Mouse (Mus musculus) stomach, postnatal 0 days (tissue): ENCODE measurements around the gene Rcsd1. TPM values are rescaled to one million over a fixed set of nuclear protein-coding genes. Genes with fewer than 3 reads are reported as not detected.
A peak's percentile ranks its signal among the peaks of the same experiment; 100 is the strongest.

ENCODE experiments used
- ATAC-seq: fragments of 200-750 bp; cut with Nextera tagmentation; 2 replicates; pipeline ENCODE4 v1.8.0; 2017; ENCODE audit not compliant: low FRiP score, low TSS enrichment
- DNase-seq: peaks from one replicate; pipeline ENCODE4 v3.0.0-alpha.2; 2016; ENCODE audit warnings: low spot score
- H3K27ac ChIP-seq: fragments of 300-500 bp; sonication (generic); replicated peaks from 2 replicates; pipeline ENCODE4 v1.5.1; 2014; ENCODE audit warnings: mild to moderate bottlenecking, control low read depth
- H3K27me3 ChIP-seq: fragments of 300-500 bp; sonication (generic); 2 replicates; pipeline ENCODE4 v1.6.1; 2014; ENCODE audit warnings: low read length; ENCODE audit not compliant: control insufficient read depth, insufficient read depth
- H3K36me3 ChIP-seq: fragments of 300-500 bp; sonication (generic); 2 replicates; pipeline ENCODE4 v1.6.1; 2014; ENCODE audit warnings: low read length, mixed read lengths; ENCODE audit not compliant: control insufficient read depth, insufficient read depth
- H3K4me1 ChIP-seq: fragments of 300-500 bp; sonication (generic); replicated peaks from 2 replicates; pipeline ENCODE4 v1.6.1; 2014; ENCODE audit warnings: antibody characterized with exemption; ENCODE audit not compliant: control insufficient read depth, insufficient read depth
- H3K4me2 ChIP-seq: fragments of 300-500 bp; sonication (generic); replicated peaks from 2 replicates; pipeline ENCODE4 v1.6.1; 2014; ENCODE audit warnings: low read depth, mild to moderate bottlenecking, control low read depth, moderate library complexity
- H3K4me3 ChIP-seq: fragments of 300-500 bp; sonication (generic); 2 replicates; pipeline ENCODE4 v1.5.1; 2014; ENCODE audit warnings: low read depth, low read length, control low read depth
- H3K9ac ChIP-seq: fragments of 300-500 bp; sonication (generic); 2 replicates; pipeline ENCODE4 v1.6.1; 2014; ENCODE audit warnings: mild to moderate bottlenecking, low read length, control low read depth, mixed read lengths
- H3K9me3 ChIP-seq: fragments of 300-500 bp; sonication (generic); 2 replicates; pipeline ENCODE4 v1.6.1; 2016; ENCODE audit warnings: low read length; ENCODE audit not compliant: control insufficient read depth
- CTCF ChIP-seq: IDR thresholded peaks from 2 replicates; pipeline ENCODE4 v1.5.1; 2016; ENCODE audit warnings: antibody characterized with exemption, low read depth, mild to moderate bottlenecking, moderate library complexity
- EP300 ChIP-seq: optimal IDR thresholded peaks from 2 replicates; pipeline ENCODE3; 2016; ENCODE audit warnings: antibody characterized with exemption
- WGBS: fragments of 180-500 bp; shearing (Covaris S2); extraction: QIAGEN DNeasy Blood & Tissue Kit; methylation state at CpG from one replicate; pipeline ENCODE4 v1.1.7; 2014; 5-methylcytosine and 5-hydroxymethylcytosine counted together
- polyA plus RNA-seq: library from polyadenylated mRNA; unstranded; fragments of >200 nt; fragmentation: Nextera tagmentation; extraction: Ambion mirVana; gene quantifications from 2 replicates; pipeline ENCODE4 v1.2.1, GENCODE M21; 2015

Rcsd1 gene
- polyA plus RNA-seq, 1 experiment from 2014 or later = 16.1 TPM

- Histone ChIP-seq H3K4me3 (no peak overlapping the region), H3K36me3 (no peaks in the 10 kb centered on the region), H3K27ac (no peak overlapping the region), H3K4me2 (no peak overlapping the region), H3K4me1 (no peaks in the 10 kb centered on the region), H3K9ac (no peak overlapping the region), H3K27me3 (no peaks in the 10 kb centered on the region), H3K9me3 (no peaks in the 10 kb centered on the region)
- DNase-seq (no peak), ATAC-seq (no peak)
- TF ChIP-seq EP300 = no peak
- TF ChIP-seq CTCF = no peak
- 52% methylated on average over 13 of the region's 13 CpGs for WGBS
Measured at GRCm38 (mm10) chr1:165667380-165667779, 42.2 kb downstream of the Rcsd1 start.

- Histone ChIP-seq H3K27ac (no peak overlapping the region), H3K9ac (no peak overlapping the region), H3K9me3 (no peaks in the 10 kb centered on the region), H3K27me3 (no peaks in the 10 kb centered on the region), H3K4me2 (no peak overlapping the region), H3K36me3 (no peaks in the 10 kb centered on the region), H3K4me1 (no peaks in the 10 kb centered on the region), H3K4me3 (no peak overlapping the region)
- no peak for DNase-seq
- no peak for ATAC-seq
- no peak for TF ChIP-seq CTCF
- no peak for TF ChIP-seq EP300
- 86% methylated on average over 6 of the region's 6 CpGs for WGBS
Measured at GRCm38 (mm10) chr1:165666944-165667343, 42.6 kb downstream of the Rcsd1 start.

GRCm38 (mm10) chr1:165665758-165666157, 43.8 kb downstream of the Rcsd1 start:
- H3K4me2 ChIP-seq = no peak overlapping the region
- H3K4me3 ChIP-seq = no peak overlapping the region
- H3K36me3 ChIP-seq = no peaks in the 10 kb centered on the region
- no peaks in the 10 kb centered on the region for H3K27me3 ChIP-seq
- TF ChIP-seq CTCF (no peak), EP300 (no peak)
- ATAC-seq (no peak), DNase-seq (no peak)
- WGBS = 82% methylated on average over 5 of the region's 5 CpGs
- no peaks in the 10 kb centered on the region for H3K4me1 ChIP-seq
- no peak overlapping the region for H3K27ac ChIP-seq
- no peaks in the 10 kb centered on the region for H3K9me3 ChIP-seq
- no peak overlapping the region for H3K9ac ChIP-seq

GRCm38 (mm10) chr1:165663277-165663676, 46.3 kb downstream of the Rcsd1 start:
- Histone ChIP-seq H3K4me3 (no peak overlapping the region), H3K9ac (no peak overlapping the region), H3K27ac (peak overlapping the region; percentile 63; the same call in 1 of the 2 replicates), H3K4me1 (no peaks in the 10 kb centered on the region), H3K36me3 (no peaks in the 10 kb centered on the region), H3K9me3 (no peaks in the 10 kb centered on the region), H3K27me3 (no peaks in the 10 kb centered on the region), H3K4me2 (no peak overlapping the region)
- TF ChIP-seq CTCF = no peak
- no peak for TF ChIP-seq EP300
- ATAC-seq (no peak), DNase-seq (no peak)
- 74% methylated on average over 16 of the region's 16 CpGs for WGBS

- Histone ChIP-seq H3K36me3 (no peaks in the 10 kb centered on the region), H3K4me3 (no peak overlapping the region), H3K27ac (peak overlapping the region; percentile 63; the same call in 1 of the 2 replicates), H3K9ac (no peak overlapping the region), H3K9me3 (no peaks in the 10 kb centered on the region), H3K4me2 (no peak overlapping the region), H3K27me3 (no peaks in the 10 kb centered on the region), H3K4me1 (no peaks in the 10 kb centered on the region)
- TF ChIP-seq EP300 (no peak), CTCF (no peak)
- no peak for ATAC-seq
- no peak for DNase-seq
- WGBS = 61% methylated on average over 15 of the region's 15 CpGs
Measured at GRCm38 (mm10) chr1:165662426-165663192, 46.9 kb downstream of the Rcsd1 start.

GRCm38 (mm10) chr1:165661725-165662124, 47.8 kb downstream of the Rcsd1 start:
- Histone ChIP-seq H3K27me3 (no peaks in the 10 kb centered on the region), H3K9me3 (no peaks in the 10 kb centered on the region), H3K4me2 (no peak overlapping the region), H3K36me3 (no peaks in the 10 kb centered on the region), H3K27ac (no peak overlapping the region), H3K4me3 (no peak overlapping the region), H3K9ac (no peak overlapping the region), H3K4me1 (no peaks in the 10 kb centered on the region)
- ATAC-seq (no peak), DNase-seq (no peak)
- WGBS = 79% methylated on average over 6 of the region's 6 CpGs
- no peak for TF ChIP-seq EP300
- no peak for TF ChIP-seq CTCF
